Mouse (Mus musculus) liver, postnatal 0 days (tissue): ENCODE results near the gene Klrc1.
"Not testable (repeated sequence)": the region's sequence is repeated elsewhere in the genome, so short reads cannot be mapped to it uniquely, and the experiment has no call there.

Experiments
- CTCF ChIP-seq: sonication (generic); IDR thresholded peaks from 2 replicates; pipeline ENCODE4 v1.5.1; 2016; ENCODE audit warnings: antibody characterized with exemption, low read depth
- EP300 ChIP-seq: IDR thresholded peaks from 2 replicates; pipeline ENCODE4 v1.6.1; 2016; ENCODE audit warnings: antibody characterized with exemption, low read depth, mild to moderate bottlenecking

- TF ChIP-seq CTCF, EP300: not testable (repeated sequence)
These were observed 17.5 kb downstream of the Klrc1 start for GRCm38 (mm10) chr6:129661301-129661700.
